Comparison of ENCODE assay signal across 12 mouse cellular contexts in genomic region chr17:93312640-93313309, GRCm38 (mm10).
DNase-seq lines count a peak whose midpoint lies in the region; ATAC-seq lines count a peak whose summit lies in the region.
"Had no signal": no experiment of that assay in that cellular context is flagged by ENCODE, and none has a peak within 500 bp of the region (broad histone marks: within the 10 kb centered on the region; RNA-seq: fewer than 3 reads in every experiment).

No protein-coding gene starts in this region.

- no peak overlapping the region for H3K4me2 ChIP-seq in neural tube, embryonic 12.5 days (replicated peaks)
- no peak overlapping the region for H3K4me2 ChIP-seq in midbrain, embryonic 12.5 days (replicated peaks)
- H3K4me2 ChIP-seq: heart, embryonic 11.5 days; intestine, embryonic 15.5 days; liver, embryonic 13.5 days had no signal

- WGBS in neural tube, embryonic 12.5 days: 41% methylated on average over 3 of the region's 3 CpGs
- WGBS in hindbrain, embryonic 10.5 days: 60% methylated on average over 3 of the region's 3 CpGs
- 58% methylated on average over 3 of the region's 3 CpGs for WGBS in midbrain, embryonic 12.5 days

- no peaks in the 10 kb centered on the region for H3K9me3 ChIP-seq in neural tube, embryonic 12.5 days
- H3K9me3 ChIP-seq in hindbrain, embryonic 10.5 days: no peaks in the 10 kb centered on the region
- no peaks in the 10 kb centered on the region for H3K9me3 ChIP-seq in midbrain, embryonic 12.5 days
- H3K9me3 ChIP-seq: intestine, embryonic 15.5 days; liver, embryonic 13.5 days had no signal

- H3K4me1 ChIP-seq in neural tube, embryonic 12.5 days: peaks cover 5% of the 10 kb centered on the region; the same call in 1 of the 2 replicates
- peaks cover 30% of the 10 kb centered on the region for H3K4me1 ChIP-seq in hindbrain, embryonic 10.5 days (replicated peaks)
- H3K4me1 ChIP-seq in midbrain, embryonic 12.5 days: peaks cover 12% of the 10 kb centered on the region
- H3K4me1 ChIP-seq: intestine, embryonic 15.5 days; liver, embryonic 13.5 days had no signal

- H3K4me3 ChIP-seq in neural tube, embryonic 12.5 days: no peak overlapping the region
- H3K4me3 ChIP-seq in hindbrain, embryonic 10.5 days: no peak overlapping the region
- no peak overlapping the region for H3K4me3 ChIP-seq in midbrain, embryonic 12.5 days
- H3K4me3 ChIP-seq: intestine, embryonic 15.5 days; layer of hippocampus, adult 2 months; liver, embryonic 13.5 days had no signal

- ATAC-seq in neural tube, embryonic 12.5 days (ENCODE audit: low FRiP score, low read depth): peak; percentile 77
- peak; percentile 83 for ATAC-seq in midbrain, embryonic 12.5 days (ENCODE audit: low FRiP score, low read depth)
- ATAC-seq: intestine, embryonic 15.5 days had no signal

- no peak for DNase-seq in neural tube, embryonic 10.5 days (ENCODE audit: extremely low spot score, low spot score)
- peak; percentile 3 for DNase-seq in hindbrain, embryonic 10.5 days (ENCODE audit: low spot score)
- no peak for DNase-seq in kidney, postnatal 14 days
- DNase-seq in kidney, adult 9 months: no peak
- no peak for DNase-seq in kidney, postnatal 25 days
- DNase-seq: liver, embryonic 13.5 days; right cerebral cortex, postnatal 14 days had no signal

- no peaks in the 10 kb centered on the region; the same call in 1 of the 2 replicates for H3K27me3 ChIP-seq in neural tube, embryonic 12.5 days (replicated peaks)
- peaks cover 66% of the 10 kb centered on the region for H3K27me3 ChIP-seq in hindbrain, embryonic 10.5 days (ENCODE audit: insufficient read depth, poor library complexity, severe bottlenecking)
- peaks cover 28% of the 10 kb centered on the region for H3K27me3 ChIP-seq in midbrain, embryonic 12.5 days
- H3K27me3 ChIP-seq: intestine, embryonic 15.5 days; liver, embryonic 13.5 days had no signal

- H3K36me3 ChIP-seq in neural tube, embryonic 12.5 days: no peaks in the 10 kb centered on the region
- no peaks in the 10 kb centered on the region for H3K36me3 ChIP-seq in hindbrain, embryonic 10.5 days
- no peaks in the 10 kb centered on the region for H3K36me3 ChIP-seq in midbrain, embryonic 12.5 days
- H3K36me3 ChIP-seq: intestine, embryonic 15.5 days; liver, embryonic 13.5 days had no signal

- H3K27ac ChIP-seq in neural tube, embryonic 12.5 days: no peak overlapping the region
- no peak overlapping the region for H3K27ac ChIP-seq in hindbrain, embryonic 10.5 days
- peak overlapping the region; percentile 68 for H3K27ac ChIP-seq in midbrain, embryonic 12.5 days (replicated peaks)
- H3K27ac ChIP-seq: intestine, embryonic 15.5 days; layer of hippocampus, adult 2 months; liver, embryonic 13.5 days had no signal

- H3K9ac ChIP-seq in neural tube, embryonic 12.5 days: no peak overlapping the region
- H3K9ac ChIP-seq in midbrain, embryonic 12.5 days (replicated peaks): no peak overlapping the region
- H3K9ac ChIP-seq: intestine, embryonic 15.5 days; liver, embryonic 13.5 days had no signal
